Mouse (Mus musculus): ENCODE measurements around the gene Twnk. TPM values are rescaled to one million over a fixed set of nuclear protein-coding genes. Genes with fewer than 3 reads are reported as not detected.

The Twnk gene
- total and polyA plus RNA-seq, 3 experiments, result 12.4 to 30.1 (median 18.9) TPM

- dilution Hi-C loops (cut with MboI; ENCODE audit: extremely low pct_ligation_motif_present, extremely low pct_unique_long_range_greater_than_20kb, low sequenced_read_pairs), result no loop called here
Observed at GRCm38 (mm10) chr19:44987851-44988250, 17.6 kb upstream of the Twnk start.

GRCm38 (mm10) chr19:44988321-44988720, 17.1 kb upstream of the Twnk start:
- Histone ChIP-seq H3K27me3 (replicated peaks) (no peaks in the 10 kb centered on the region), H3K4me3 (replicated peaks in 1 of 3; ENCODE audit: low read depth in 2 of 3, low read length in 2 of 3, poor library complexity in 1 of 3) (no peak overlapping the region)

More at GRCm38 (mm10) chr19:44987851-44988250, 17.6 kb upstream of the Twnk start:
- H3K79me2 ChIP-seq (replicated peaks; ENCODE audit: control insufficient read depth, extremely low read depth, insufficient read depth, poor library complexity, severe bottlenecking), result no peaks in the 10 kb centered on the region
- no peak overlapping the region for H3K4me2 ChIP-seq (ENCODE audit: insufficient read depth, low read depth, poor library complexity, severe bottlenecking)
- no peaks in the 10 kb centered on the region for H3K9me3 ChIP-seq (replicated peaks; ENCODE audit: low read length)
- H3K36me3 ChIP-seq (replicated peaks in 1 of 2; ENCODE audit: control insufficient read depth in 1 of 2, insufficient read depth in 1 of 2, low read length in 1 of 2), result peaks cover 0 to 45% of the 10 kb centered on the region in 2 experiments
- H3K27me3 ChIP-seq (replicated peaks), result no peaks in the 10 kb centered on the region
- no peak overlapping the region for H3K9ac ChIP-seq (ENCODE audit: insufficient read depth, low read depth)
- no peak overlapping the region for H3K4me3 ChIP-seq (replicated peaks in 1 of 3; ENCODE audit: low read depth in 2 of 3, low read length in 2 of 3, poor library complexity in 1 of 3)
- no peak for DNase-seq (ENCODE audit: extremely low read depth)
- TF ChIP-seq MAFK (IDR thresholded peaks at IDR 0.05; ENCODE audit: insufficient replicate concordance, low read length) (no peak), TCF12 (IDR thresholded peaks at IDR 0.05; ENCODE audit: low read depth, low read length) (no peak), MXI1 (IDR thresholded peaks at IDR 0.05; ENCODE audit: low read depth, low read length) (no peak), RAD21 (IDR thresholded peaks at IDR 0.05; ENCODE audit: low read depth, low read length) (no peak), KAT2A (IDR thresholded peaks at IDR 0.05; ENCODE audit: insufficient replicate concordance, low read length) (no peak), USF1 (IDR thresholded peaks at IDR 0.05; ENCODE audit: low read depth, low read length) (no peak), E2F4 (IDR thresholded peaks at IDR 0.05; ENCODE audit: insufficient replicate concordance, low read depth, low read length) (no peak), EP300 (IDR thresholded peaks at IDR 0.05; ENCODE audit: low read length) (no peak), POLR2AphosphoS2 (IDR thresholded peaks at IDR 0.05; ENCODE audit: low read depth, low read length) (no peak), ETS1 (conservative IDR thresholded peaks at IDR 0.05; ENCODE audit: low read depth, low read length) (no peak), ZKSCAN1 (IDR thresholded peaks at IDR 0.05; ENCODE audit: borderline replicate concordance, low read depth, low read length) (no peak), NELFE (IDR thresholded peaks at IDR 0.05; ENCODE audit: low read depth, low read length) (no peak), MAZ (IDR thresholded peaks at IDR 0.05; ENCODE audit: low read depth, low read length) (no peak), MYC (IDR thresholded peaks at IDR 0.05; ENCODE audit: low read depth, low read length) (no peak), ELF1 (IDR thresholded peaks at IDR 0.05; ENCODE audit: low read depth, low read length) (no peak), NRF1 (IDR thresholded peaks at IDR 0.05; ENCODE audit: low read depth, low read length) (no peak)
- in situ Hi-C loops (cut with MboI; ENCODE audit: low pct_ligation_motif_present, low pct_unique_long_range_greater_than_20kb, low sequenced_read_pairs), result no loop called here
- peaks cover 4 to 27% of the 10 kb centered on the region in 2 experiments; a peak in 3 of 4 replicates for H3K4me1 ChIP-seq (ENCODE audit: control insufficient read depth in 1 of 2, insufficient read depth in 2 of 2)
- H3K27ac ChIP-seq (ENCODE audit: insufficient read depth, low read depth), result no peak overlapping the region

More at GRCm38 (mm10) chr19:44988321-44988720, 17.1 kb upstream of the Twnk start:
- in situ Hi-C loops (cut with MboI; ENCODE audit: low pct_ligation_motif_present, low pct_unique_long_range_greater_than_20kb, low sequenced_read_pairs) (no loop called here), dilution Hi-C loops (cut with MboI; ENCODE audit: extremely low pct_ligation_motif_present, extremely low pct_unique_long_range_greater_than_20kb, low sequenced_read_pairs) (no loop called here)
- Histone ChIP-seq H3K27ac (ENCODE audit: insufficient read depth, low read depth) (no peak overlapping the region), H3K9me3 (replicated peaks; ENCODE audit: low read length) (no peaks in the 10 kb centered on the region), H3K79me2 (replicated peaks; ENCODE audit: control insufficient read depth, extremely low read depth, insufficient read depth, poor library complexity, severe bottlenecking) (no peaks in the 10 kb centered on the region), H3K4me2 (ENCODE audit: insufficient read depth, low read depth, poor library complexity, severe bottlenecking) (no peak overlapping the region), H3K36me3 (replicated peaks in 1 of 2; ENCODE audit: control insufficient read depth in 1 of 2, insufficient read depth in 1 of 2, low read length in 1 of 2) (peaks cover 0 to 46% of the 10 kb centered on the region in 2 experiments), H3K4me1 (ENCODE audit: control insufficient read depth in 1 of 2, insufficient read depth in 2 of 2) (peaks cover 4 to 23% of the 10 kb centered on the region in 2 experiments; a peak in 3 of 4 replicates), H3K9ac (ENCODE audit: insufficient read depth, low read depth) (no peak overlapping the region)
- TF ChIP-seq MXI1 (IDR thresholded peaks at IDR 0.05; ENCODE audit: low read depth, low read length) (no peak), POLR2A (IDR thresholded peaks at IDR 0.05; ENCODE audit: low read depth, low read length) (no peak), ZNF384 (IDR thresholded peaks at IDR 0.05; ENCODE audit: low read depth, low read length) (no peak), TCF12 (IDR thresholded peaks at IDR 0.05; ENCODE audit: low read depth, low read length) (no peak), HCFC1 (IDR thresholded peaks at IDR 0.05; ENCODE audit: low read depth, low read length) (no peak), ETS1 (conservative IDR thresholded peaks at IDR 0.05; ENCODE audit: low read depth, low read length) (no peak), SIN3A (IDR thresholded peaks at IDR 0.05; ENCODE audit: low read length) (no peak), MAX (IDR thresholded peaks at IDR 0.05; ENCODE audit: low read length) (no peak), ZKSCAN1 (IDR thresholded peaks at IDR 0.05; ENCODE audit: borderline replicate concordance, low read depth, low read length) (no peak), IRF4 (IDR thresholded peaks at IDR 0.05; ENCODE audit: low read depth, low read length) (no peak), NELFE (IDR thresholded peaks at IDR 0.05; ENCODE audit: low read depth, low read length) (no peak), USF2 (conservative IDR thresholded peaks at IDR 0.05; ENCODE audit: low read depth, low read length) (no peak)
- DNase-seq (ENCODE audit: extremely low read depth), result no peak
